Mouse (Mus musculus) ES-Bruce4 (cell line): Measurements from ENCODE around the gene Tpo.

Experiments used
- CTCF ChIP-seq: IDR thresholded peaks from one replicate; pipeline ENCODE4 v1.8.1; 2011; ENCODE audit warnings: low read depth, low read length
- EP300 ChIP-seq: IDR thresholded peaks from 2 replicates; pipeline ENCODE4 v1.6.1; 2011; ENCODE audit warnings: low read depth, low read length; ENCODE audit not compliant: insufficient read depth
- POLR2A ChIP-seq: IDR thresholded peaks from one replicate; pipeline ENCODE4 v1.8.1; 2011; ENCODE audit warnings: low read length; ENCODE audit not compliant: insufficient read depth

- no peak for TF ChIP-seq POLR2A
- no peak for TF ChIP-seq CTCF
- TF ChIP-seq EP300, result no peak
Measured at GRCm38 (mm10) chr12:30030571-30030970, 101.9 kb downstream of the Tpo start.
